Mouse (Mus musculus) MEL (cell line): ENCODE data around the gene Gabrb3. TPM values are rescaled to one million over a fixed set of nuclear protein-coding genes. Genes with fewer than 3 reads are reported as not detected.

ENCODE experiments used
- DNase-seq: peaks from one replicate; pipeline ENCODE4 v3.0.0; 2011; ENCODE audit warnings: low read depth, low spot score
- H3K27ac ChIP-seq: 2 replicates; pipeline ENCODE4 v1.5.1; 2012; ENCODE audit warnings: low read depth, mild to moderate bottlenecking, control low read depth, low read length, moderate library complexity; ENCODE audit not compliant: control insufficient read depth
- H3K27me3 ChIP-seq, 2 experiments: fragments of 150-350 bp in 1 of 2; sonication (generic) in 1 of 2; 2 replicates each; pipeline ENCODE4 v1.6.1; 2012; ENCODE audit warnings: low read length in 2 of 2, mild to moderate bottlenecking in 2 of 2, improper control_type of control experiment in 1 of 2, moderate library complexity in 1 of 2; ENCODE audit not compliant: insufficient read depth in 2 of 2, control insufficient read depth in 1 of 2
- H3K36me3 ChIP-seq, 2 experiments: 2 replicates each; pipeline ENCODE4 v1.6.1; 2012 to 2014; ENCODE audit warnings: low read length in 2 of 2, improper control_type of control experiment in 1 of 2, inconsistent platforms in 1 of 2, mild to moderate bottlenecking in 1 of 2; ENCODE audit not compliant: insufficient read depth in 2 of 2, control insufficient read depth in 1 of 2
- H3K4me1 ChIP-seq, 2 experiments: fragments of 150-350 bp in 1 of 2; sonication (generic) in 1 of 2; 2 replicates each; pipeline ENCODE4 v1.6.1; 2012; ENCODE audit warnings: low read length in 2 of 2, improper control_type of control experiment in 1 of 2, mild to moderate bottlenecking in 1 of 2; ENCODE audit not compliant: insufficient read depth in 2 of 2, control insufficient read depth in 1 of 2
- H3K4me3 ChIP-seq, 2 experiments: fragments of 150-350 bp in 1 of 2; sonication (generic) in 1 of 2; 2 replicates each; pipeline ENCODE4 v1.5.1; 2012; ENCODE audit warnings: low read depth in 2 of 2, low read length in 2 of 2, mild to moderate bottlenecking in 2 of 2, moderate library complexity in 2 of 2, control low read depth in 1 of 2, improper control_type of control experiment in 1 of 2; ENCODE audit not compliant: control insufficient read depth in 1 of 2, insufficient read depth in 1 of 2
- H3K79me2 ChIP-seq: 2 replicates; pipeline ENCODE4 v1.6.1; 2012; ENCODE audit warnings: mild to moderate bottlenecking, low read length, moderate library complexity; ENCODE audit not compliant: control insufficient read depth, poor library complexity, insufficient read depth
- H3K9ac ChIP-seq: 2 replicates; pipeline ENCODE4 v1.6.1; 2012; ENCODE audit warnings: low read depth, mild to moderate bottlenecking, control low read depth, low read length, moderate library complexity; ENCODE audit not compliant: control insufficient read depth, poor library complexity, severe bottlenecking
- H3K9me3 ChIP-seq: fragments of 150-350 bp; sonication (generic); replicated peaks from 2 replicates; pipeline ENCODE4 v1.6.1; 2012; ENCODE audit warnings: mild to moderate bottlenecking, low read length, improper control_type of control experiment, moderate library complexity; ENCODE audit not compliant: insufficient read depth
- E2F4 ChIP-seq: IDR thresholded peaks from 2 replicates; pipeline ENCODE4 v1.6.1; 2011; ENCODE audit warnings: low read depth, low read length, improper control_type of control experiment, borderline replicate concordance
- ELF1 ChIP-seq: IDR thresholded peaks from 2 replicates; pipeline ENCODE4 v1.6.1; 2014; ENCODE audit warnings: low read depth, mild to moderate bottlenecking, inconsistent platforms, low read length, improper control_type of control experiment, moderate library complexity
- EP300 ChIP-seq, 2 experiments: IDR thresholded peaks; 2 replicates each; pipeline ENCODE4 v1.6.1; 2011; ENCODE audit warnings: improper control_type of control experiment in 2 of 2, low read length in 2 of 2, low read depth in 1 of 2, mild to moderate bottlenecking in 1 of 2
- ETS1 ChIP-seq: IDR thresholded peaks from 2 replicates; pipeline ENCODE4 v1.6.1; 2012; ENCODE audit warnings: low read depth, mild to moderate bottlenecking, inconsistent platforms, low read length, improper control_type of control experiment, moderate library complexity
- HCFC1 ChIP-seq: IDR thresholded peaks from 2 replicates; pipeline ENCODE4 v1.6.1; 2012; ENCODE audit warnings: low read depth, mild to moderate bottlenecking, inconsistent platforms, low read length, improper control_type of control experiment, moderate library complexity
- KAT2A ChIP-seq: conservative IDR thresholded peaks from 2 replicates; pipeline ENCODE4 v1.6.1; 2012; ENCODE audit warnings: low read depth, low read length, improper control_type of control experiment, inconsistent platforms
- MAX ChIP-seq: IDR thresholded peaks from 2 replicates; pipeline ENCODE4 v1.6.1; 2011; ENCODE audit warnings: low read length, improper control_type of control experiment
- MAZ ChIP-seq: IDR thresholded peaks from 2 replicates; pipeline ENCODE4 v1.6.1; 2012; ENCODE audit warnings: low read depth, mild to moderate bottlenecking, inconsistent platforms, low read length, improper control_type of control experiment
- MYB ChIP-seq: IDR thresholded peaks from 2 replicates; pipeline ENCODE4 v1.6.1; 2011; ENCODE audit warnings: mild to moderate bottlenecking, low read depth, low read length, improper control_type of control experiment
- NELFE ChIP-seq: IDR thresholded peaks from 2 replicates; pipeline ENCODE4 v1.6.1; 2011; ENCODE audit warnings: low read depth, low read length, improper control_type of control experiment
- POLR2AphosphoS2 ChIP-seq: IDR thresholded peaks from 2 replicates; pipeline ENCODE4 v1.6.1; 2011; ENCODE audit warnings: low read length, improper control_type of control experiment
- POLR2AphosphoS5 ChIP-seq: IDR thresholded peaks from 2 replicates; pipeline ENCODE4 v1.6.1; 2012; ENCODE audit warnings: low read depth, borderline replicate concordance, mild to moderate bottlenecking, inconsistent platforms, low read length, moderate library complexity, mixed read lengths
- RCOR1 ChIP-seq: IDR thresholded peaks from 2 replicates; pipeline ENCODE4 v1.6.1; 2012; ENCODE audit warnings: low read depth, mild to moderate bottlenecking, inconsistent platforms, low read length, improper control_type of control experiment
- SIN3A ChIP-seq: IDR thresholded peaks from 2 replicates; pipeline ENCODE4 v1.6.1; 2012; ENCODE audit warnings: low read length, improper control_type of control experiment, inconsistent platforms
- ZC3H11A ChIP-seq: IDR thresholded peaks from 2 replicates; pipeline ENCODE4 v1.6.1; 2012; ENCODE audit warnings: low read depth, mild to moderate bottlenecking, inconsistent platforms, low read length, improper control_type of control experiment
- ZMIZ1 ChIP-seq: IDR thresholded peaks from 2 replicates; pipeline ENCODE4 v1.6.1; 2012; ENCODE audit warnings: low read depth, mild to moderate bottlenecking, inconsistent platforms, low read length, improper control_type of control experiment, moderate library complexity
- ZNF384 ChIP-seq: IDR thresholded peaks from 2 replicates; pipeline ENCODE4 v1.6.1; 2012; ENCODE audit warnings: low read depth, mild to moderate bottlenecking, inconsistent platforms, low read length, improper control_type of control experiment
- polyA plus RNA-seq, 2 experiments: library from polyadenylated mRNA; stranded (reverse) in 1 of 2; unstranded in 1 of 2; fragments of >175 nt in 1 of 2; fragments of >200 nt in 1 of 2; gene quantifications; 2 replicates each; pipeline versions ENCODE4 v1.2.1 to v1.2.4; 2012; ENCODE audit warnings: low replicate concordance in 2 of 2, low read depth in 1 of 2; ENCODE audit not compliant: insufficient read length in 2 of 2, insufficient read depth in 1 of 2, missing spikeins in 1 of 2
- total RNA-seq: library from RNA; depleted of rRNA; stranded (reverse); fragments of 300-350 nt; gene quantifications from 2 replicates; pipeline ENCODE4 v1.2.3, GENCODE M21; 2012

Gabrb3 gene
- total and polyA plus RNA-seq, 3 experiments = not detected

DNA sequence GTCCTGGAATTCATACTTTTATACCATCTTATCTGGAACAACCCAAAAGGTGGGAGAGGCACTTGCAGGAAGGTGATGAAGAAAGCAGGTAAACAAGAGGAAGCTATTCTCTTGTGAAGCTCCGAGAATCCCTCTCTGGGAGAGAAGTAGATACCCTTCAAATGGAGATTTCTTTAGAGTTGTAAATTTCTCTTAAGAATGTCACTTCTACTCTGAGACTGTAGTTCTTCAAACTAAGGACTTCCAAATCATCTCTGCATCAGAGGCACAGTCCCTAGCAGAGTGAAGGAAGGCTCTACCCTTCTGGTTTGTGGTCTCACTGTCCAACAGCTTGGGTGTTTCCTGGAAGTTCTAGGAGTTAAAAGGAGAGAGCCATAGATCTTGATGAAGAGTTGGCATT lies 221.3 kb downstream of the Gabrb3 start:
- no peak overlapping the region for H3K4me3 ChIP-seq
- H3K9ac ChIP-seq = no peak overlapping the region
- no peaks in the 10 kb centered on the region for H3K27me3 ChIP-seq
- no peaks in the 10 kb centered on the region for H3K79me2 ChIP-seq
- H3K36me3 ChIP-seq = no peaks in the 10 kb centered on the region
- H3K27ac ChIP-seq = no peak overlapping the region
- H3K4me1 ChIP-seq = no peaks in the 10 kb centered on the region
- H3K9me3 ChIP-seq = no peaks in the 10 kb centered on the region
- no peak for DNase-seq
- TF ChIP-seq MAZ (no peak), ELF1 (no peak), POLR2AphosphoS5 (no peak), HCFC1 (no peak), MAX (no peak), RCOR1 (no peak)

- Histone ChIP-seq H3K27me3 (no peaks in the 10 kb centered on the region), H3K4me1 (no peaks in the 10 kb centered on the region), H3K9me3 (no peaks in the 10 kb centered on the region), H3K36me3 (no peaks in the 10 kb centered on the region), H3K9ac (no peak overlapping the region), H3K79me2 (no peaks in the 10 kb centered on the region), H3K4me3 (no peak overlapping the region), H3K27ac (no peak overlapping the region)
- no peak for DNase-seq
- TF ChIP-seq E2F4 (no peak), ELF1 (no peak), ZC3H11A (no peak), MYB (no peak), EP300 (IDR thresholded peaks at IDR 0.05; ENCODE audit: low read depth in 1 of 2, low read length in 2 of 2) (no peak), KAT2A (no peak), ZMIZ1 (no peak), HCFC1 (no peak), ETS1 (no peak), NELFE (no peak), SIN3A (no peak), ZNF384 (no peak), RCOR1 (no peak), POLR2AphosphoS2 (no peak)
Observed at GRCm38 (mm10) chr7:57647345-57647744, 227.9 kb downstream of the Gabrb3 start.
